Mouse (Mus musculus) intestine, embryonic 14.5 days (tissue): Measurements from ENCODE around the gene Fzr1. TPM values are rescaled to one million over a fixed set of nuclear protein-coding genes. Genes with fewer than 3 reads are reported as not detected.

Source experiments
- microRNA-seq: library from miRNA; unstranded; fragments of <30 nt; microRNA quantifications from one replicate; pipeline ENCODE4, GENCODE M21; 2016
- polyA plus RNA-seq: library from polyadenylated mRNA; unstranded; fragments of >200 nt; fragmentation: Nextera tagmentation; extraction: Ambion mirVana; gene quantifications from 2 replicates; pipeline ENCODE4 v1.2.1, GENCODE M21; 2014

Gene Fzr1
- polyA plus RNA-seq, 1 experiment from 2014 or later, result 93.9 TPM

Small RNAs within 50 kb of the gene (microRNA-seq; reads per million reads assigned to microRNA genes)
- gene Mir1191b, result 0.76 reads per million
- not detected for gene Mir6913

Other genes starting within 250 kb of the Fzr1 start
- gene Zbtb7a, start 243.3 kb downstream of the Fzr1 start, polyA plus RNA-seq, result 23.2 and 28.7 TPM in 2 replicates
- gene Pias4, start 210.6 kb downstream of the Fzr1 start, polyA plus RNA-seq, result 40.8 and 43.3 TPM in 2 replicates
- gene Eef2, start 201.9 kb downstream of the Fzr1 start, polyA plus RNA-seq, result 484 and 490 TPM in 2 replicates
- 57.8 and 58.8 TPM in 2 replicates for gene Dapk3, start 195.5 kb downstream of the Fzr1 start, polyA plus RNA-seq
- not detected in 2 replicates for gene 4930442H23Rik, start 194.7 kb downstream of the Fzr1 start, polyA plus RNA-seq
- 0.22 TPM in 2 replicates for gene Nmrk2, start 176.5 kb downstream of the Fzr1 start, polyA plus RNA-seq
- 2.2 and 2.8 TPM in 2 replicates for gene Atcay, start 147.7 kb downstream of the Fzr1 start, polyA plus RNA-seq
- 6.9 and 8.1 TPM in 2 replicates for gene Zfr2, start 145.4 kb downstream of the Fzr1 start, polyA plus RNA-seq
- 2.5 and 4.1 TPM in 2 replicates for gene Matk, start 125.6 kb downstream of the Fzr1 start, polyA plus RNA-seq
- 253 and 260 TPM in 2 replicates for gene Mrpl54, start 111.6 kb downstream of the Fzr1 start, polyA plus RNA-seq
- gene Apba3, start 111.6 kb downstream of the Fzr1 start, polyA plus RNA-seq, result 51.0 and 51.7 TPM in 2 replicates
- 35.1 and 44.4 TPM in 2 replicates for gene Tjp3, start 86.9 kb downstream of the Fzr1 start, polyA plus RNA-seq
- gene Pip5k1c, start 85.6 kb downstream of the Fzr1 start, polyA plus RNA-seq, result 57.3 and 57.5 TPM in 2 replicates
- 26.0 and 27.7 TPM in 2 replicates for gene Cactin, start 57.4 kb downstream of the Fzr1 start, polyA plus RNA-seq
- gene Tbxa2r, start 49.8 kb downstream of the Fzr1 start, polyA plus RNA-seq, result 22.3 and 23.6 TPM in 2 replicates
- gene Gipc3, start 35.2 kb downstream of the Fzr1 start, polyA plus RNA-seq, result 0.07 and 0.11 TPM in 2 replicates
- 85.0 and 86.8 TPM in 2 replicates for gene Hmg20b, start 28.0 kb downstream of the Fzr1 start, polyA plus RNA-seq
- 4.8 and 6.9 TPM in 2 replicates for gene Mfsd12, start 21.0 kb downstream of the Fzr1 start, polyA plus RNA-seq
- gene 4930404N11Rik, start 12.7 kb downstream of the Fzr1 start, polyA plus RNA-seq, result 0.58 and 0.59 TPM in 2 replicates
- gene Dohh, start 5.9 kb upstream of the Fzr1 start, polyA plus RNA-seq, result 70.7 and 70.8 TPM in 2 replicates
- 2.4 and 4.2 TPM in 2 replicates for gene Gm48551, start 6.0 kb upstream of the Fzr1 start, polyA plus RNA-seq
- gene Gm48552, start 10.5 kb upstream of the Fzr1 start, polyA plus RNA-seq, result 0.37 and 0.44 TPM in 2 replicates
- 99.8 and 125 TPM in 2 replicates for gene Smim24, start 14.5 kb upstream of the Fzr1 start, polyA plus RNA-seq
- 52.4 and 57.2 TPM in 2 replicates for gene Nfic, start 77.1 kb upstream of the Fzr1 start, polyA plus RNA-seq
- 1.3 and 1.8 TPM in 2 replicates for gene Celf5, start 104.2 kb upstream of the Fzr1 start, polyA plus RNA-seq
- gene Ncln, start 117.9 kb upstream of the Fzr1 start, polyA plus RNA-seq, result 82.4 and 99.0 TPM in 2 replicates
- 0.53 and 0.65 TPM in 2 replicates for gene S1pr4, start 121.6 kb upstream of the Fzr1 start, polyA plus RNA-seq
- gene Gna15, start 145.7 kb upstream of the Fzr1 start, polyA plus RNA-seq, result 0.73 and 0.84 TPM in 2 replicates
- gene Gna11, start 166.7 kb upstream of the Fzr1 start, polyA plus RNA-seq, result 145 and 171 TPM in 2 replicates
- gene Aes, start 181.0 kb upstream of the Fzr1 start, polyA plus RNA-seq, result 395 and 515 TPM in 2 replicates
- gene Tle2, start 196.0 kb upstream of the Fzr1 start, polyA plus RNA-seq, result 15.8 and 17.8 TPM in 2 replicates
- 15.0 and 21.3 TPM in 2 replicates for gene Tle6, start 222.6 kb upstream of the Fzr1 start, polyA plus RNA-seq
- gene BC025920, start 227.8 kb upstream of the Fzr1 start, polyA plus RNA-seq, result 0.61 and 1.5 TPM in 2 replicates
- 34.1 and 39.2 TPM in 2 replicates for gene Sirt6, start 249.3 kb upstream of the Fzr1 start, polyA plus RNA-seq